Mouse (Mus musculus): ENCODE data around the gene Srd5a2.
A peak's percentile ranks its signal among the peaks of the same experiment; 100 is the strongest.

Srd5a2 gene

DNA sequence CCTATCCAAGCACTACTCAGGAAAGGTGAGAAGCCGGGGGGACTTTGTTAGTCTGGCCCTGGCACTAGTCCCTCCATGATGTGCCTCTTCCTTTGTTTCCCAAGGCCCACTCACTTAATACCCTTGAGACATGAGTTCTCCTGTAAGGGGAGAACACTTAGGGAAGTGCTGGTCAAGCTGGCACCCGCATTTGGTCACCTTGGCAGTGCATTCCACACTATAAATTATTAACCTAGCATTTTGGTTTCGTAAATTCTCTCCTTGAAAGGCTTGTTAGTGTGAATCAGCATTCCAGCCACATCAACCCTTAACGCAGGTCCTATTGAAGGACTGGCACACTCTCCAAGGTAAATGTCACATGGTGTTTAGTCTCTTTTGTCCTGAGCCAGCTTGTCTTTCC, 61.8 kb downstream of the Srd5a2 start:
- DNase-seq (ENCODE audit: low read depth, low spot score) = no peak

DNA sequence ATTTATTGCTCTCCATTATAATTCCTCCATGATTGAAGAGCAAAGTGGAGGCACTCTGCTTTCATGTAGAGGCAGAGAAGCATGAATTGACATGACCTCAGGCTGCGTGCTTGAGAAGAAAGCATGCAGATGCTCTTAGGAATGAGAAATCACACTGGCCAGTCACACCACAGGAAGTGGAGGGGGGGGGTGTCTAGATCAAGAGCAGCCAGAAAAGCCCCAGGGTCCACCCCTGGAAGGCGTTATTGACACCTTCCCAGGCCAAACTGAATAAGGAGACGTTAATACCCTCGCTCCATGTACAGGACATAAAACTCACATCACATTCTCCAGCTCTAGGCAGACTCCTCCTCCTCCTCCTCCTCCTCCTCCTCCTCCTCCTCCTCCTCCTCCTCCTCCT, 63.2 kb downstream of the Srd5a2 start:
- DNase-seq (ENCODE audit: low read depth, low spot score) = no peak

DNA sequence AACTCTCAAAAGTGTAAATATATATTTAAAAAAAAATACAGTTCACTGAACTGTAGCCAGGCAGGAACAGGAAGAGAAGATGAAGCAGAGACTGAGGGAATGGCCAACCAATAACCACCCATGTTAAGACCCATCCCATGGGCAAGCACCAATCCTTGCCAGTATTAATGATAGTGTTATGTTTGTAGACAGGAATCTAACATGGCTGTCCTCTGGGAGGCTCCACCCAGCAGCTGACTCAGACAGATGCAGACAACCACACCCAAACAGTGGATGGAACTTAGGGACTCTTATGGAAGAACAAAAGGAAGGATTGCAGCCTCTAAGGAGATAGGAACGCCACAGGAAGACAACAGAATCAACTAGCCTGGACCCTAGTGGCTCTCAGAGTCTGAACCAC, 64.8 kb downstream of the Srd5a2 start:
- DNase-seq (ENCODE audit: low read depth, low spot score) = no peak

DNA sequence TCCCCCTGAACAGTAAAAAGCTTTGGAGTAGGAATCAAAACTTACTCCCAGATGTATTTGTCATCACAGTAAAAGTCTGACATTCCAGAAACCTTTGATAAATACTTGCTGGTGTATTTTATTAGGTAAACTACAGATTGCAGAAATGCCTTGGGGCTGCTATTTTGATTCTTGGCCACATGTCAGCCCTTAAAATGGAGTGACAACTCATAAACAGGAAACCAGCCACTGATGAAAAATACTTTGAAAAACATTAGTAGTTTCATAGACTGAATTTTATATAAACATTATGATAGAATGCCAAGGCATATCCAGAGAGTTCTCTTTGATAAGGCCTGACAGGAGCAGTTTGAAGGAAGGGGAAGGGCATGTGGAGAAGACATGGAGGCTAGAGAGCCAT, 71.7 kb downstream of the Srd5a2 start:
- DNase-seq (ENCODE audit: low read depth, low spot score) = no peak

DNA sequence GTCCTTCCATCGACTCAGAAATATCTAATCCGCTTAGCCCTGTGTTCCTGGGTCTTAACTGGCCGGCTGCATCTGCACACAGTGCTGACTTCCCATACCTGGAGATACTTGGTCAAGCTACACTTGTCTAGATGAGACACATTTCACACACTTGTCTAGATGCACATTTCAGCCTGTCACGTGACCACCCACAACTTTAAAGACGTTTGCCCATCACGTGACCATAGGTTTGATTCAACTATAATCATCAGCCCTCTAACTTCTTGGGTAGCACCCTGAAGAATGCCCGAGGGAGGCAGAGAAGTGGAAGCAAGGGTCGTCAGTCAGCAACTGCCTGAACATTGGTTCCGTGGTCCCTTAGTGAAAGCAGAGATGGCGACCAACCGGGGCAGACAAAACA, 75.1 kb downstream of the Srd5a2 start:
- DNase-seq (ENCODE audit: low read depth, low spot score) = no peak

DNA sequence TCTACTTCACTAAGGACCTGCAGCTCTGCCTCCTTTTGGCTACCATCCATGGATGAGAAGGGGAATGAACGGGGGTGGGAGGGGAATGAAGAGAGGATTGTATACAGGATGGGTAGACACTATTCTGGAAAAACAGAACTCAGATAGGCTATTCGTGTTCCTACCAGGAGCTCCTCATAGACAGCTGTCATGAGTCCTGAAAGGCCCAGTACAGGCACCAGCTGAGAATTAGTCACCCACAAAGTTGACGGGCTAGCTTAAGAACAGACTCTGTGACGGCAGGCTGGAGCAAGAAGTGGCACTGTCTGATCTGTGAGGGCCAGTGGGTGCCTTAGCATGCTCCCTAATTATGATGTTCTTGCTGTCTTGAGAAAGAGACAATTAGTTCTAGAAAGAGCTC, 76.4 kb downstream of the Srd5a2 start:
- DNase-seq (ENCODE audit: low read depth, low spot score) = no peak

DNA sequence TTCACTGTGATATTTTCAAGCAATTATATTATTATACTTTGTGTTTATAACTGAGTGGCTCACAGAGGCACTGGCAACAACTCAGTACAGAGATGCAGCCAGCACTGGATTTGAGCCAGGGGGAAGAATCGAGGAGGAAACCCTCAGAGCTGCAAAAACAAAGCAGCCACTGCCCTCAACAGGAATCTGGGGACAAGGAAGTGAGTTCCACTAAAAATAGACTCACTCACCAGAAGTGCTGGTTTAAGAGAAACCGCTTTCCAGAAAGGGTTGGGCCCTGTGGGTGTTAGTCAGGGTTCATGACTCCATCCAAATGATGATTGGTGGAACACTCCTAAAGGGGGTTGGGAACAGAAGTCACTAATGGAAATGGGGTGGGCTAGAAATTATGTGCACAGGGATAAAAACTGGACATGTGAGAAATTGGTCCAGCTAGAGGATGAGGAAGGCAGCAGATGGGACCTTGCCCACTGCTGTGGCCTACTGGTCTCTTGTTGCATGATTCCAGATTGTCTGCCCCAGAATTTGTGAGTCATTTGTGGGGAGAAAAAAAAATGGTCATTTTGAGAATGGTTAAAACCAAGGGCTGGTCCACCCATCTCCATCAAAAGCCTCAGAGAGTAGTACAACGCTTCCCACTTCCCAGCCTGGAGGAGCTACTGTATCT, 77.2 kb downstream of the Srd5a2 start:
- DNase-seq (ENCODE audit: low read depth, low spot score) = peak; percentile 82
